Mouse (Mus musculus): ENCODE measurements around the gene Slc3a1. TPM values are rescaled to one million over a fixed set of nuclear protein-coding genes. Genes with fewer than 3 reads are reported as not detected.

Slc3a1 gene
- total RNA-seq, 2 experiments from 2014 or later, result not detected

DNA sequence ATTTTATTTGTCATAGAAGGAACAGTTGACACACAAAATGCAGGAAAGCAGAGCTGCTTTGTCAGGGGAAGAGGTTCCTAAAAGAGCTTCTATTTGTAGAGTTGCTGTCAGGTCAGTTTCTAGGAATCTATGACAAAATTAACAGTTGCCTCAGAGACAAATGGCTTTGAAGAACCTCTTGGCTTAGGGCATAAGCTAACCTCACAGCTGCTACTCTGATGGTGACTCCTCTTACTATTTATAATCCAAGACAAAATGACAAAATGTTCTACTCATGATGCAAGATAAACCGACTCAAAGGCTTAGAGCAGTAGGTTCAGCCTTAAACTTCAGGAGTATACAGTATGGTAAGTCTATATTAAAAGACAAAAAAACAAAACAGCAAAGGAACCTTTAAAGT is 58.3 kb downstream of the Slc3a1 start:
- intact Hi-C loops (cut with DNase I), result no loop called here
- DNase-seq, result no peak

GRCm38 (mm10) chr17:85087591-85087990 is 59.4 kb downstream of the Slc3a1 start:
- DNase-seq, result peak in 1 of 2 experiments; percentile 21
- intact Hi-C loops (cut with DNase I), result no loop called here

- no peak for DNase-seq
- intact Hi-C loops (cut with DNase I), result no loop called here
Measured at GRCm38 (mm10) chr17:85088401-85088800, 60.2 kb downstream of the Slc3a1 start.

GRCm38 (mm10) chr17:85089011-85089410 is 60.8 kb downstream of the Slc3a1 start:
- no peak for DNase-seq
- intact Hi-C loops (cut with DNase I), result no loop called here

GRCm38 (mm10) chr17:85089621-85090020 is 61.4 kb downstream of the Slc3a1 start:
- no peak for DNase-seq
- intact Hi-C loops (cut with DNase I), result loop anchor here (5.0 kb wide), 3 partner anchors 132 to 297 kb away; partner anchors contain the start of genes Lrpprc and Ppm1b

- DNase-seq, result peak; percentile 91 to 95
- intact Hi-C loops (cut with DNase I), result loop anchor here (5.0 kb wide), 3 partner anchors 133 to 298 kb away; partner anchors contain the start of genes Lrpprc and Ppm1b
Measured at GRCm38 (mm10) chr17:85090120-85091099, 62.2 kb downstream of the Slc3a1 start, which contains the start of the genes Prepl and Camkmt. TSS of gene Prepl (minus strand) at chr17:85090241. TSS of gene Camkmt (plus strand) at chr17:85090552.

GRCm38 (mm10) chr17:85091762-85092161 is 63.6 kb downstream of the Slc3a1 start:
- intact Hi-C loops (cut with DNase I), result loop anchor here (5.0 kb wide), 3 partner anchors 134 to 299 kb away; partner anchors contain the start of genes Lrpprc and Ppm1b
- no peak for DNase-seq

- intact Hi-C loops (cut with DNase I), result no loop called here
- no peak for DNase-seq
Measured at GRCm38 (mm10) chr17:85096396-85096795, 68.2 kb downstream of the Slc3a1 start.

DNA sequence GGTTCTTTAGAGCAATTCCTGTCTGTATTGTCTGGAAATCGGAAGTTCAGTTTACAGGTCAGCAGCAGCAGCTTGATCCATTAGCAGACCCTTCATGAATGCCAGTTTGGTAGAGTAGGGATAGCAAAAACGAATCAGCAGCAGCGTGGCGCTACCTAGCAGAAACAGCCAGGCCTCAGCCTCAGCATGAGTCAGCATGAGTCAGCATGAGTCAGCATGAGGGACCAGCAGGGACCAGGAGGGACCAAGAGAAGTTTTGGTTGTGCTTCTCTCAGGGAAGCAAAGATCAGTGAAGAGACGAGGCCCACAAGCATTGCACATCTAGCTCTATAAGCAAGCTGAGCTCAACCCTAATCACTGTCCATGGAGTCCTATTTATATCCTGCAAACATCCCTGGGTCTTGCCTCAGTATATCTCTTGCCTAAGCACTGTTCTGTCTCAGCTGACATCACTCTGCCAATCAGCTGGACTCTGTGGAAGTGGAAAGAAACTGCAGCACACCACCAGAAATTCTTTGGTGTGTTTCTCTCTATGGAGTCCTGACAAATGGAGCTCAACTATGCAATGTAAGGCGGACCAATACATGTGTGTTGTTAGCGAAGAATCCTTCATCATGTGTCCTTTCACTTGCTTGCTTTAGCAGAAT is 70.6 kb downstream of the Slc3a1 start:
- intact Hi-C loops (cut with DNase I), result no loop called here
- no peak for DNase-seq

DNA sequence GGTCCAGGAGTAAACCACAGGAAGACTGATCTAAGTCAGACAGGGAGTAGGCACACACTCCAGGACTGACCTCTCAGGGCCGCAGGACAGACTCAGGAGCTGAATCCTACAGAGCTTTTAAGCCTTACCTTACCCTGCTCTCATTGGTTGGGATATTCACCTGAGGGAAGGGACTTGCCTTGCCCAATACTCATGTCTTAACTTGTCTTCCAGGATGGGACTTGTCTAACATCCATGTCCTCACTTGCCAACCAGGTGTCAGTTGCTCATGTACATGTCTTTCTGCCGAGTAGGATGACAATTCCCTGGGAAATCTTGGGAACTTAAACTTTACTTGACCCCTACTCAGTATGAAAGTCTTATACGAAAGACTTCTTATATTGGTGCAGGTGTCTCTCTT is 72.1 kb downstream of the Slc3a1 start:
- intact Hi-C loops (cut with DNase I), result no loop called here
- no peak for DNase-seq

DNA sequence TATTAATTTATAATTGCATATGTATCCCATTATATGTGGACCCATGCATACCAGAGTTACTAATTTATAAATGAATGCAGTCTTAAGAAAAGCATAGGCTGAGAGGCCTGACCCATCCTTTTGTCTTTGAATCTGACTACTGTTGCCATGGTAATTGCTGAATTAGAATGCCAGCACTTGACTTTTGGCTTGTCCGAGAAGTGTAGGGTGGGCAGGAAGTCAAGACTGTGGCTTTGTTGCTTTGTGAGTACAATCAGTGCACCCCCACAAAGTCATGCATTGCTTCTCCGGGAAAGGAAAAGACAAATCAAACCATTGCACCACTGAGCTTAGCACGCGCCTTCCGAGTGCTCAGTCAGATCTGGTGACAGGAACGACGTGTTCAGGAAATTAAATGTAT is 73.6 kb downstream of the Slc3a1 start:
- intact Hi-C loops (cut with DNase I), result no loop called here
- no peak for DNase-seq

- DNase-seq, result no peak
- intact Hi-C loops (cut with DNase I), result no loop called here
Measured at GRCm38 (mm10) chr17:85103310-85103709, 75.1 kb downstream of the Slc3a1 start.

- intact Hi-C loops (cut with DNase I), result no loop called here
- DNase-seq, result no peak
Measured at GRCm38 (mm10) chr17:85110640-85111039, 82.5 kb downstream of the Slc3a1 start.

DNA sequence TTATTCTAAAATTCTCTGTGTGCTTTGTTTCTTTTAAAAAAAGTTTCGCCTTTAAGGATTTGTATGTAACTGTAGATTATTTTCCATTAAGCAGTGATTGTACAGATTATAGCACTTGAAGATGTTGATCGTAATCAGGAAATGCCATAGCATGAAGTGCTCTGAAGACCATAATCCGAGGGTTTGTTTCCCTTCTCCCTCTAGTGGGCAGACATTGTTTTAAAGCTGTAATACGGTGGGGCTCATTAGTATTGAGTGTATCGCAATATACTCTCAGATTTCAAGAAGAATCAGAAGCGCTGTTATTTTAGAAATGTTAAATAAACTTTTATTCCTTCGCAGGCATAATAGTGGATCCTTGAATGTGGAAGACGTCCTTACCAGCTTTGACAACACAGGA is 85.3 kb downstream of the Slc3a1 start:
- intact Hi-C loops (cut with DNase I), result no loop called here
- no peak for DNase-seq

Other genes with a start within 250 kb of the Slc3a1 start
- 10 to 100 TPM; 64.4 to 68.6 TPM for gene Lrpprc, start 237.6 kb upstream of the Slc3a1 start, total RNA-seq (2021)
- gene Ppm1b, start 71.6 kb upstream of the Slc3a1 start, total RNA-seq (2021), result 100 to 1,000 TPM; 161 to 177 TPM
- gene Prepl, start 61.9 kb downstream of the Slc3a1 start, total RNA-seq (2021), result 10 to 100 TPM; 24.4 to 34.7 TPM
- gene Camkmt, start 62.2 kb downstream of the Slc3a1 start, total RNA-seq (2021), result 1 to 10 TPM in 1 of 2 experiments, under 1 TPM in 1; 0.99 to 1.8 TPM